In the genomic region with DNA sequence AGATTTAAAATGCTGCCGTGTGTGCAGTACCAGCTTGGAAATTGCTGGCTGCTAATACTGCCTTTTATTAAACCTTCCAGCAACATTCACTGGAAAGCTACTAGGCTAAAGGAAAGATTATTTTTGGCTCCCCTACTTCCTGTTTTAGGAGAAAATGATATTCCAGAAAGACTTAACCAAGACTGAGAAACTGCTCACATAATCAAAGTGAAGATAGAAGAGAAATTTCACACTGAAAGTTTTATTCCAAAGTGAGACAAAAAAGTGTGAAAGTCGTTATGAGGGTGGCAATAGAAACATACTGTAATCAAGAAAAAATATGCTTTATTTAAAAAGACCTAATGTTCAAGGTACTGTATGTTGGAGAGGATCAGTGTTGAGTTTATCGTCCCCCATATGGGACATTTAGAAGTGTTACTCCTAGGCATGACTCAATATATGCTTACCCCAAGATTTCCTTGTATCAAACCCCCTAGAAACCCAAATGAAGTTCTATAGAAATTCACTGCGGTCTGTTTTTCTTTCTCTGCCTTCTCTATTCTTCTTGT, we compare ENCODE assay signal across 13 mouse cellular contexts. TPM values are rescaled to one million over a fixed set of nuclear protein-coding genes. Genes with fewer than 3 reads are reported as not detected.
A peak's percentile ranks its signal among the peaks of the same experiment; 100 is the strongest.
DNase-seq lines count a peak whose midpoint lies in the region; ATAC-seq lines count a peak whose summit lies in the region.
"Had no signal": no experiment of that assay in that cellular context is flagged by ENCODE, and none has a peak within 500 bp of the region (broad histone marks: within the 10 kb centered on the region; RNA-seq: fewer than 3 reads in every experiment).

No protein-coding gene starts in this region.

- DNase-seq in heart, postnatal 36 days = no peak
- no peak for DNase-seq in kidney, adult 9 months
- DNase-seq in neural tube, embryonic 10.5 days (ENCODE audit: extremely low spot score, low spot score) = no peak
- DNase-seq in telencephalon, adult 2 months (ENCODE audit: low read depth, low spot score) = peak; percentile 43
- DNase-seq: cerebellum, adult 9-10 months; layer of hippocampus, postnatal 36 days; thymus, postnatal 14 days had no signal

- intact Hi-C loops in heart, postnatal 36 days (cut with DNase I) = loop anchor here (5.0 kb wide), 1 partner anchor 138 kb away; no protein-coding TSS in a partner anchor

- H3K36me3 ChIP-seq in heart, embryonic 11.5 days (ENCODE audit: control insufficient read depth, insufficient read depth, low read length) = no peaks in the 10 kb centered on the region
- H3K36me3 ChIP-seq in kidney, embryonic 15.5 days = no peaks in the 10 kb centered on the region
- no peaks in the 10 kb centered on the region for H3K36me3 ChIP-seq in neural tube, embryonic 15.5 days
- H3K36me3 ChIP-seq: G1E; hindbrain, embryonic 13.5 days had no signal

- H3K4me3 ChIP-seq in heart, embryonic 11.5 days (ENCODE audit: low read depth, low read length) = no peak overlapping the region
- H3K4me3 ChIP-seq in kidney, embryonic 15.5 days (replicated peaks) = no peak overlapping the region
- H3K4me3 ChIP-seq in neural tube, embryonic 15.5 days (replicated peaks) = no peak overlapping the region
- H3K4me3 ChIP-seq: hindbrain, embryonic 13.5 days had no signal

- ATAC-seq in heart, embryonic 11.5 days (replicated peaks; ENCODE audit: insufficient number of reproducible peaks, low FRiP score, low TSS enrichment) = no peak
- ATAC-seq in kidney, embryonic 15.5 days (replicated peaks; ENCODE audit: low FRiP score) = no peak
- ATAC-seq in neural tube, embryonic 15.5 days (ENCODE audit: low FRiP score) = no peak

- peaks cover 3% of the 10 kb centered on the region; the same call in 1 of the 2 replicates for H3K4me1 ChIP-seq in heart, embryonic 11.5 days (ENCODE audit: control insufficient read depth, insufficient read depth, low read length)
- H3K4me1 ChIP-seq in kidney, embryonic 15.5 days = 0 out of 2 replicates have a peak, but pooled peaks cover 7% of the 10 kb centered on the region
- peaks cover 6% of the 10 kb centered on the region; the same call in 1 of the 2 replicates for H3K4me1 ChIP-seq in neural tube, embryonic 15.5 days
- H3K4me1 ChIP-seq: hindbrain, embryonic 13.5 days had no signal

- no peak overlapping the region for H3K4me2 ChIP-seq in heart, embryonic 11.5 days
- H3K4me2 ChIP-seq in kidney, embryonic 15.5 days = no peak overlapping the region
- no peak overlapping the region for H3K4me2 ChIP-seq in neural tube, embryonic 15.5 days
- H3K4me2 ChIP-seq: hindbrain, embryonic 13.5 days had no signal

- WGBS in heart, embryonic 11.5 days (ENCODE audit: insufficient replicate concordance) = 76% methylated on average over 4 of the region's 4 CpGs
- WGBS in kidney, embryonic 15.5 days = 79% methylated on average over 4 of the region's 4 CpGs
- 84% methylated on average over 4 of the region's 4 CpGs for WGBS in neural tube, embryonic 15.5 days

- H3K27me3 ChIP-seq in heart, embryonic 11.5 days (ENCODE audit: control insufficient read depth, insufficient read depth, low read length) = no peaks in the 10 kb centered on the region
- H3K27me3 ChIP-seq in kidney, embryonic 15.5 days = no peaks in the 10 kb centered on the region
- H3K27me3 ChIP-seq in neural tube, embryonic 15.5 days (replicated peaks) = no peaks in the 10 kb centered on the region
- H3K27me3 ChIP-seq: hindbrain, embryonic 13.5 days had no signal

- H3K9ac ChIP-seq in heart, embryonic 11.5 days (ENCODE audit: low read depth, low read length) = no peak overlapping the region
- no peak overlapping the region for H3K9ac ChIP-seq in kidney, embryonic 15.5 days
- no peak overlapping the region for H3K9ac ChIP-seq in neural tube, embryonic 15.5 days (replicated peaks)
- H3K9ac ChIP-seq: hindbrain, embryonic 13.5 days had no signal

- peak overlapping the region; percentile 35; the same call in 1 of the 2 replicates for H3K27ac ChIP-seq in heart, embryonic 11.5 days (ENCODE audit: low read depth, low read length)
- H3K27ac ChIP-seq in kidney, embryonic 15.5 days = peak overlapping the region; percentile 68; the same call in 1 of the 2 replicates
- 0 out of 2 replicates have a peak overlapping the region, but pooled peaks have one; percentile 39 for H3K27ac ChIP-seq in neural tube, embryonic 15.5 days (replicated peaks)
- H3K27ac ChIP-seq: hindbrain, embryonic 13.5 days had no signal

- H3K9me3 ChIP-seq in heart, embryonic 11.5 days (replicated peaks; ENCODE audit: control insufficient read depth, low read length) = no peaks in the 10 kb centered on the region
- no peaks in the 10 kb centered on the region for H3K9me3 ChIP-seq in kidney, embryonic 15.5 days (replicated peaks)
- H3K9me3 ChIP-seq in neural tube, embryonic 15.5 days (replicated peaks) = no peaks in the 10 kb centered on the region
- H3K9me3 ChIP-seq: G1E; hindbrain, embryonic 13.5 days had no signal

RNA-seq across cellular contexts. Expression of gene Kcne4, which starts 48.3 kb away (rescaled TPM):
- polyA plus RNA-seq in heart, embryonic 11.5 days (2014; fragmentation: Nextera tagmentation; extraction: Ambion mirVana) = 0.33 and 0.69 TPM in 2 replicates
- 1 to 10 TPM; 1.5 TPM for total RNA-seq in heart, postnatal 36 days (2021)
- polyA plus RNA-seq in kidney, embryonic 15.5 days (2015; fragmentation: Nextera tagmentation; extraction: Ambion mirVana) = 7.3 and 7.7 TPM in 2 replicates
- polyA plus RNA-seq in neural tube, embryonic 15.5 days (2015; fragmentation: Nextera tagmentation; extraction: Ambion mirVana) = 3.5 and 6.2 TPM in 2 replicates
- total RNA-seq: monocyte, adult 5-6 weeks had no signal
- polyA plus RNA-seq: G1E had no signal
